Mouse (Mus musculus): ENCODE measurements at regions not wholly inside any gene's neighbourhood (a gene's known extent, or its start where the extent isn't known, plus 50 kb on each side); places are given as distances from the start of the nearest gene placed in this dataset.

- TF ChIP-seq CTCF (IDR thresholded peaks at IDR 0.05; ENCODE audit: low read depth) (no peak), EP300 (optimal IDR thresholded peaks at IDR 0.05) (no peak)
Measured at GRCm38 (mm10) chr16:97258821-97259220, 88.3 kb upstream of the Dscam start.

Measured in stomach, postnatal 0 days (tissue).